Mouse (Mus musculus): ENCODE measurements around the gene Tom1l2. TPM values are rescaled to one million over a fixed set of nuclear protein-coding genes. Genes with fewer than 3 reads are reported as not detected.
A peak's percentile ranks its signal among the peaks of the same experiment; 100 is the strongest.

The Tom1l2 gene
- polyA plus RNA-seq, 1 experiment from 2014 or later: 18.0 TPM

DNA sequence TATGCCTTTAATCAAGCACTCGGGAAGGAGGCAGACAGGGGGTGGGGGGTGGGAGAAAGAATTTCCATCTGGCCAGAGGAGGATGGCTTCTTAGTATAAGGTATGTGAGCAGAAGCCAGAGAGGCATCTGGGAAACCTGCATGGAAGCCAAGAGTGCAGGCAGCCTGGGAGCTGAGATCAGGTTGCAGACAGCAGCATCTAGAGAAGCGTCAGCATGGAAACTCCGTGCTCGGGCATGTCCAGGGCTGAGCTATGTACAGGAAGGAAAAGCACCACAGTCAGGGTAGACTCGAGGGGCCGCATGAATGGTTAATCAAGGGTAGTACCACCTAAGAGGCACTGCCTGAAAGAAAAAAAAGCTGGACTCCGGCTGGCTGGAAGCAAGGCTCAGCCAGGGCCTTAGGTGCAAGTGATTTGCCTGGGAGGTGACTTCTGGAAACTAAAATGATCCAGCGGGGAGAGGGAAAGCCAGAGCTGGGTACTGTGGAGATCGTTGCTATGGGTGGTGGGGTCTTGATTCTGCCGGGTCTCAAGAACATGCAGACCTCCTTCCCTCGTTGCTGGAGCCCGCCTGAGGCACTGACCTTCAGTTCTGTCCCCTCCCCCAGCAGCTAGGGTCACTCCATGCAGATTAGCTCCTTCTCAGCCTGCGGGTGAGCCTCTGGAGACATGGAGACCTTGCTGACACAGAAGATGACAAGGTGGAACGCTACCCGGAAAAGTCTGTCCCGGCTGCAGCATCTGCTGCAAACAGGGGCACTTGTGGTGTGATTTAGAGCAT lies 13.7 kb upstream of the Tom1l2 start:
- H3K9me3 ChIP-seq: no peaks in the 10 kb centered on the region
- peak overlapping the region; percentile 71 for H3K27ac ChIP-seq
- H3K4me1 ChIP-seq: peaks cover 16% of the 10 kb centered on the region
- no peaks in the 10 kb centered on the region for H3K36me3 ChIP-seq (replicated peaks)
- DNase-seq (ENCODE audit: extremely low spot score, low spot score): no peak
- H3K4me3 ChIP-seq: no peak overlapping the region
- 43% methylated on average over 16 of the region's 16 CpGs for WGBS
- no peaks in the 10 kb centered on the region for H3K27me3 ChIP-seq (ENCODE audit: poor library complexity, severe bottlenecking)

DNA sequence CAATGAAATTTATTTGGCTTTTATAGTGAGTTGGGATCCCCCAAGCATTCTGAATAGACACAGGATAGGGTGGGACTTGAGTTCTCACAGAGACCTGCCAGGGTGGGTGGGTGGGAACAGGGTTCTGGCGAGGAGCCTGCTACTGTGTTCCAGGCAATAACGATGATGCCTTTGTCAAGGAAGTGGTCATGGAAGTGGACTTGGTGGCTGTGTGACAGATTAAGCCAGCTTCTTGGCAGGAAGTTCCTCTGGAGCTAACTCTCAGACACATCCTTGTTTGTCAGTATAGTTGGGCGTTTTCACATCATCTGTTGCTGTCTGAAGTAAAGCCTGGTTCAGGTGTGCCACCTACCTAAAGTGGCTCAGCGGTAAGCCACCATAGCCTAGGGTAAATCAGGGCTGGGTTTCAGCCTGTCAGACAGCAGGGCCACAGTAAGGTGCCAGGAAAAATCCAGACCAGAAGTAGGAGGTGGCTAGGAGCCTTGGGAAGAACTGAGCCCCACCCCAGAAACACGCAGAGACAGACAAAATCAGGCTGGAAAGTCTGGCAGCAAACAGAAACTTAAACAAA lies 8.0 kb upstream of the Tom1l2 start:
- no peak overlapping the region for H3K27ac ChIP-seq
- no peak overlapping the region for H3K4me3 ChIP-seq
- H3K4me1 ChIP-seq: peaks cover under 1% of the 10 kb centered on the region; the same call in 1 of the 2 replicates
- no peaks in the 10 kb centered on the region for H3K36me3 ChIP-seq (replicated peaks)
- no peaks in the 10 kb centered on the region for H3K27me3 ChIP-seq (ENCODE audit: poor library complexity, severe bottlenecking)
- no peaks in the 10 kb centered on the region for H3K9me3 ChIP-seq
- DNase-seq (ENCODE audit: extremely low spot score, low spot score): no peak
- 77% methylated on average over 5 of the region's 5 CpGs for WGBS

DNA sequence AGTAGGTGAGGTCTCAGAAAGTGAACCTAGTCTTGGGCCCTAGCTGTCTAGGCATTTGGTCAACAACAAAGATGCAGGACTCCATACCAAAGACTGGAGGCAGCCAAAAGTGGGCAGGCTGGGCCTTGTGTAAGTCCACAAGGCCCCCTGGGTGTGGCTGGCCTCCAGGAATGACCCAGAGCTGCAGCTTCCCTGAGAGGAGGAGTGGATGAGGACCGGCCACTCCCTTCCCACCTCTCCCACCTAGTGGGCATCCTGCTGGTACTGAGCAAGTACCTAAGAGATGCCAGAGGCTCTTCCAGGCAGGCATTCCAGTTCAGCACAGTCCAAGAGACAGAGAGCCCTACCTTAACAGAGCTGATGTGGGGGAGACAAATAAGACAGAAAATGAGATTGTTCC lies 7.2 kb upstream of the Tom1l2 start:
- no peaks in the 10 kb centered on the region for H3K9me3 ChIP-seq
- DNase-seq (ENCODE audit: extremely low spot score, low spot score): no peak
- H3K27ac ChIP-seq: no peak overlapping the region
- no peaks in the 10 kb centered on the region for H3K36me3 ChIP-seq (replicated peaks)
- WGBS: 88% methylated on average over 1 of the region's 1 CpGs
- no peaks in the 10 kb centered on the region for H3K4me1 ChIP-seq
- H3K4me3 ChIP-seq: no peak overlapping the region
- H3K27me3 ChIP-seq (ENCODE audit: poor library complexity, severe bottlenecking): no peaks in the 10 kb centered on the region

- no peaks in the 10 kb centered on the region for H3K36me3 ChIP-seq (replicated peaks)
- WGBS: 79% methylated on average over 5 of the region's 5 CpGs
- no peak overlapping the region for H3K27ac ChIP-seq
These were observed 6.4 kb upstream of the Tom1l2 start for GRCm38 (mm10) chr11:60359138-60359537.

GRCm38 (mm10) chr11:60358548-60358947 lies 5.8 kb upstream of the Tom1l2 start:
- no peak overlapping the region for H3K27ac ChIP-seq
- WGBS: 84% methylated on average over 7 of the region's 7 CpGs
- DNase-seq (ENCODE audit: extremely low spot score, low spot score): no peak
- H3K36me3 ChIP-seq (replicated peaks): no peaks in the 10 kb centered on the region
- peaks cover 5% of the 10 kb centered on the region for H3K4me1 ChIP-seq
- H3K27me3 ChIP-seq (ENCODE audit: poor library complexity, severe bottlenecking): no peaks in the 10 kb centered on the region
- no peaks in the 10 kb centered on the region for H3K9me3 ChIP-seq
- no peak overlapping the region for H3K4me3 ChIP-seq

More at GRCm38 (mm10) chr11:60359138-60359537, 6.4 kb upstream of the Tom1l2 start:
- Histone ChIP-seq H3K27me3 (ENCODE audit: poor library complexity, severe bottlenecking) (no peaks in the 10 kb centered on the region), H3K4me3 (no peak overlapping the region), H3K9me3 (no peaks in the 10 kb centered on the region), H3K4me1 (no peaks in the 10 kb centered on the region)
- DNase-seq (ENCODE audit: extremely low spot score, low spot score): no peak

DNA sequence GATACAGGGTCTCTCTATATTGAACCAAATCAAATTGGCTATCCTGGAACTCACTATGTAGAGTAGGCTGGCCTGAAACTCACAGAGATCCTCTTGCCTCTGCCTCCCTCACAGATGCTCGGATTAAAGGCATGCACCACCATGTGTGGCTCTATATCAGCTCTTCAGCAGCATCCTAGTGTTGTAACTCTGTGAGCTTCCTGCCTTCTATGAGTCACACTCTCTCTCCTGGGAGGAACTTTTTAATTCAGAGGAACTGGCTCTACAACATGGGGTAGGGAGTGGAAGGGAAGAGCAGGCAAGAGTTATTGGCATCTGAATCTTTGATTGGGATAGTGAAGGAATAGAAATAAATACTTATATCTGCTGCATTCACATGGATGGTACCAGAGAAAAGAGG lies 4.4 kb upstream of the Tom1l2 start:
- 48% methylated on average over 1 of the region's 1 CpGs for WGBS
- no peak for DNase-seq (ENCODE audit: extremely low spot score, low spot score)
- Histone ChIP-seq H3K4me3 (no peak overlapping the region), H3K27me3 (ENCODE audit: poor library complexity, severe bottlenecking) (no peaks in the 10 kb centered on the region), H3K4me1 (peaks cover 12% of the 10 kb centered on the region), H3K27ac (no peak overlapping the region), H3K9me3 (no peaks in the 10 kb centered on the region), H3K36me3 (replicated peaks) (no peaks in the 10 kb centered on the region)

GRCm38 (mm10) chr11:60355952-60356351 lies 3.2 kb upstream of the Tom1l2 start:
- Histone ChIP-seq H3K36me3 (replicated peaks) (no peaks in the 10 kb centered on the region), H3K4me3 (no peak overlapping the region), H3K27me3 (ENCODE audit: poor library complexity, severe bottlenecking) (no peaks in the 10 kb centered on the region), H3K4me1 (peaks cover 21% of the 10 kb centered on the region), H3K9me3 (no peaks in the 10 kb centered on the region), H3K27ac (no peak overlapping the region)
- no peak for DNase-seq (ENCODE audit: extremely low spot score, low spot score)
- WGBS: 94% methylated on average over 2 of the region's 2 CpGs

DNA sequence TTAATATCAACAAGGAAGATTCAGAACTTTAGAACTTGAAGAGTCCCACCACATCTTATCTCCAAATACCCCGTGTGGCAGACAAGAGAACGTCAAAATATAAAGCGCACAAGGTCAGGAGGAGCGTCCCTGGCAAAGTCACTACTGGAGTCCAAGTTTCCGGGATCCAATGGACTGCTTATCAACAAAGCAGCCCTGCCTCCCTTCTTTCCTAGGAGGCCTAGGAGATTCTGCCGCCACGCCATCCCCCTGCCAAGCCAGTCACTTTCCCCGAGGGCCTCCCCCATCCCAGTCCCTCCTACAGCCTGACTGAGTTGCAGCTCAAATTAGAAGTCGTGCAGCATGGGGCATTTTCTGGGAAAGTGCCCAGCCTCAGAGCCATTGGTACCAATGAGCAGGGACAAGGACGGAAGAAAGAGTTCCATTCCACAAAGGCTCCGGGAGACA lies 757 bp downstream of the Tom1l2 start:
- WGBS: 26% methylated on average over 11 of the region's 11 CpGs
- H3K27ac ChIP-seq: peak overlapping the region; percentile 79; the same call in 1 of the 2 replicates
- no peaks in the 10 kb centered on the region for H3K9me3 ChIP-seq
- no peaks in the 10 kb centered on the region for H3K36me3 ChIP-seq (replicated peaks)
- H3K27me3 ChIP-seq (ENCODE audit: poor library complexity, severe bottlenecking): no peaks in the 10 kb centered on the region
- no peak for DNase-seq (ENCODE audit: extremely low spot score, low spot score)
- peaks cover 21% of the 10 kb centered on the region for H3K4me1 ChIP-seq
- H3K4me3 ChIP-seq: peak overlapping the region; percentile 68

GRCm38 (mm10) chr11:60351388-60351787 lies 1.3 kb downstream of the Tom1l2 start:
- Histone ChIP-seq H3K27ac (no peak overlapping the region), H3K36me3 (replicated peaks) (no peaks in the 10 kb centered on the region), H3K4me1 (peaks cover 21% of the 10 kb centered on the region), H3K27me3 (ENCODE audit: poor library complexity, severe bottlenecking) (no peaks in the 10 kb centered on the region), H3K4me3 (peak overlapping the region; percentile 68; the same call in 1 of the 2 replicates), H3K9me3 (no peaks in the 10 kb centered on the region)
- DNase-seq (ENCODE audit: extremely low spot score, low spot score): no peak
- WGBS: 68% methylated on average over 2 of the region's 2 CpGs

DNA sequence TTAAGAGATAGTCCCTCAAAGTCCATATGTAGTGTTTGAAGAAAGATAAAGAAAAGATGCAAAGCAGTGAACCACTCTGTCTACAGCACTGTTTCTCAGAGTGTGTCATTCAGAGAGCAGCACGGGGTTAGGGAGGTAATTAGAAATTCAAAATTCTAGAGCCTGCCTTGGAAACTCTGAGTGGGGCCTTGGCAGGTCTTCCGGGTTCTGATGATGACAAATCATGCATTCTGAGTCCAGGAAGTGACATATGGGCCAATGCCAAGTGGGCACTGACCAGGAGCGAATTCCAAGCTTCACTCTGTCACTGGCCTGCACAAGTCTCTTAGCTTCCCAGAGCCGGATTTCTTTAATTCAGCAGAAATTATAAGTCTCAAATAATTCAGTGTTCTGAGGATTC lies 6.2 kb downstream of the Tom1l2 start:
- no peaks in the 10 kb centered on the region for H3K27me3 ChIP-seq (ENCODE audit: poor library complexity, severe bottlenecking)
- no peak for DNase-seq (ENCODE audit: extremely low spot score, low spot score)
- no peaks in the 10 kb centered on the region for H3K36me3 ChIP-seq (replicated peaks)
- WGBS: 79% methylated on average over 4 of the region's 4 CpGs
- no peak overlapping the region for H3K27ac ChIP-seq
- no peak overlapping the region for H3K4me3 ChIP-seq
- H3K9me3 ChIP-seq: no peaks in the 10 kb centered on the region
- H3K4me1 ChIP-seq: peaks cover 2% of the 10 kb centered on the region

DNA sequence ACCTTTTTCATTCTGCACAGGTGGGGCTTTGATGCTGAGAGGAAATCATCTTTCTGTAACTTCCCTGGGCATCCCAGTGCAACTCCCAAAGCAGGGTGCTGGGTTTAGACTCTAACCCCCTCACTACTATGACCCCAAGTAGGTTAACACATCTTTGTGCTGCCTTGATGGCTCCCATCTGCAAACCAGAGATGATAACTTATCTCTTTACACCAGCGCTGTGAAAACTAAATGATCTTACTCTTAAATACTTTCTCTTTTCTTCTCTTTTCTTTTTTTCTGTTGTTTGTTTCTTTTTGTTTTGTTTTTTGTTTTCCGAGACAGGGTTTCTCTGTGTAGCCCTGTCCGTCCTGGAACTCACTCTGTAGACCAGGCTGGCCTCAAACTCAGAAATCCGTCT lies 6.8 kb downstream of the Tom1l2 start:
- no peaks in the 10 kb centered on the region for H3K4me1 ChIP-seq
- WGBS: 83% methylated on average over 4 of the region's 4 CpGs
- no peak overlapping the region for H3K27ac ChIP-seq
- no peaks in the 10 kb centered on the region for H3K36me3 ChIP-seq (replicated peaks)
- H3K4me3 ChIP-seq: no peak overlapping the region
- DNase-seq (ENCODE audit: extremely low spot score, low spot score): no peak
- no peaks in the 10 kb centered on the region for H3K9me3 ChIP-seq
- H3K27me3 ChIP-seq (ENCODE audit: poor library complexity, severe bottlenecking): no peaks in the 10 kb centered on the region

DNA sequence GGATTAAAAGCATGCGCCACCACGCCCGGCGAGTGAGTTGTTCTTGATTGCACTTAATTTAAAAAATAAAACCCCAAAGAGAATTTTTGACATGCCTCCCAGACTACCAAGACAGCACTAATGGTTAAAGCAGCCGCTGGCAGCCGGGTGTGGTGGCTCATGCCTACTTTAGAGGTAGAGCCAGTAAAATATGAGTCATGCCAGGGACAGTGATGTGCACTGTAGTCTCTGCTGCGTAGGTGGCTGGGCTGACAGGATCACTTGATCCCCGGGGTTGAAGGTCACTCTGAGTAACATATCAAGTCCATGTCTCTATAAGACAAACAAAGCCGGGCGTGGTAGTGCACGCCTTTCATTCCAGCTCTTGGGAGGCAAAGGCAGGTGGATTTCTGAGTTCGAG lies 13.3 kb downstream of the Tom1l2 start:
- no peaks in the 10 kb centered on the region for H3K9me3 ChIP-seq
- H3K27ac ChIP-seq: no peak overlapping the region
- DNase-seq (ENCODE audit: extremely low spot score, low spot score): no peak
- H3K36me3 ChIP-seq (replicated peaks): no peaks in the 10 kb centered on the region
- no peak overlapping the region for H3K4me3 ChIP-seq
- 95% methylated on average over 12 of the region's 12 CpGs for WGBS
- H3K4me1 ChIP-seq: no peaks in the 10 kb centered on the region
- H3K27me3 ChIP-seq (ENCODE audit: poor library complexity, severe bottlenecking): no peaks in the 10 kb centered on the region

DNA sequence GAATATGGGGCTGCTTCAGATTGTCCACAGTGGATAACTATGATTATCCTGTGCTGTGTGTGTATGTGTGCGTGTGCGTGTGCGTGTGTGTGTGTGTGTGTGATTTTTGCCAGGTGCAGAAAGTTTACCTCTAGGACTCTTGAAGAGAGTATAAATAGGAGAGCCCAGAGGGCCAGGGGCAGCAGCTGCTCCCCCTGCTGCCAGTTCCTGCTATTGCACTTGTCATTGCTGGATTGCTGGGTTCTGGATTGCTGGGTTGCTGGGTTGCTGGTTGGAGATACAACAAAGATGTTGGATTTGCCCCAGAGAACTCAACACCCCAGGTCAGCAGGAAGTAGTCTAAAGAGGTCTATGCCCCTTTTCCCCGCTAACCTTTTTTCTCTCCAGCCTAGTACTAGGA lies 14.4 kb downstream of the Tom1l2 start:
- H3K4me1 ChIP-seq: no peaks in the 10 kb centered on the region
- H3K27me3 ChIP-seq (ENCODE audit: poor library complexity, severe bottlenecking): no peaks in the 10 kb centered on the region
- peak; percentile 27 for DNase-seq (ENCODE audit: extremely low spot score, low spot score)
- H3K27ac ChIP-seq: no peak overlapping the region
- H3K36me3 ChIP-seq (replicated peaks): no peaks in the 10 kb centered on the region
- WGBS: 69% methylated on average over 4 of the region's 4 CpGs
- no peaks in the 10 kb centered on the region for H3K9me3 ChIP-seq
- H3K4me3 ChIP-seq: no peak overlapping the region

All from forebrain, embryonic 10.5 days (tissue).